Mouse (Mus musculus): ENCODE data around the gene Dpp8. TPM values are rescaled to one million over a fixed set of nuclear protein-coding genes. Genes with fewer than 3 reads are reported as not detected.

Gene Dpp8
- total and polyA plus RNA-seq, 3 experiments, result 51.8 to 62.1 TPM; not detected in 1

DNA sequence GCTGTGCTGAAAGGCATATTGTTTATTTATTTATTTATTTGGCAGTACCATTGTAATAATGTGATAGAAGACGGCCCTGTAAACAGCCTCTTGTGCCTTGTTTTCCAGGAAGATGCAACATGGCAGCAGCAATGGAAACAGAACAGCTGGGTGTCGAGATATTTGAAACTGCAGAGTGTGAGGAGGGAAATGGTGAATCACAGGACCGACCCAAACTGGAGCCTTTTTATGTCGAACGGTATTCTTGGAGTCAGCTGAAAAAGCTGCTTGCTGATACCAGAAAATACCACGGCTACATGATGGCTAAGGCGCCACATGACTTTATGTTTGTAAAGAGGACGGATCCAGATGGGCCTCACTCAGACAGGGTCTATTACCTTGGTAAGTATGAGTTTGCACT, 4.6 kb downstream of the Dpp8 start:
- Histone ChIP-seq H3K9me3 (replicated peaks; ENCODE audit: insufficient read depth, low read length) (no peaks in the 10 kb centered on the region), H3K4me1 (ENCODE audit: control insufficient read depth in 1 of 2, insufficient read depth in 2 of 2, low read length in 2 of 2) (no peaks in the 10 kb centered on the region), H3K27ac (ENCODE audit: control insufficient read depth, low read depth, low read length) (no peak overlapping the region), H3K36me3 (ENCODE audit: control insufficient read depth in 1 of 2, insufficient read depth in 2 of 2, low read length in 2 of 2) (peaks cover 13 to 28% of the 10 kb centered on the region in 2 experiments), H3K79me2 (ENCODE audit: control insufficient read depth, insufficient read depth, low read length, poor library complexity) (peaks cover 21% of the 10 kb centered on the region), H3K9ac (ENCODE audit: control insufficient read depth, low read depth, low read length, poor library complexity, severe bottlenecking) (no peak overlapping the region), H3K4me3 (ENCODE audit: control insufficient read depth in 1 of 2, insufficient read depth in 1 of 2, low read depth in 2 of 2, low read length in 2 of 2) (no peak overlapping the region), H3K27me3 (ENCODE audit: control insufficient read depth in 1 of 2, insufficient read depth in 2 of 2, low read length in 2 of 2) (no peaks in the 10 kb centered on the region)
- no peak for TF ChIP-seq JUND (IDR thresholded peaks at IDR 0.05; ENCODE audit: low read depth, low read length)
- no peak for TF ChIP-seq TAL1 (IDR thresholded peaks at IDR 0.05; ENCODE audit: low read length)
- no peak for TF ChIP-seq NELFE (IDR thresholded peaks at IDR 0.05; ENCODE audit: low read depth, low read length)
- no peak for TF ChIP-seq TCF12 (IDR thresholded peaks at IDR 0.05; ENCODE audit: low read depth, low read length)
- TF ChIP-seq POLR2AphosphoS5 (IDR thresholded peaks at IDR 0.05; ENCODE audit: borderline replicate concordance, low read depth, low read length), result no peak
- no peak for TF ChIP-seq HCFC1 (IDR thresholded peaks at IDR 0.05; ENCODE audit: low read depth, low read length)
- TF ChIP-seq USF1 (IDR thresholded peaks at IDR 0.05; ENCODE audit: low read depth, low read length), result no peak
- no peak for TF ChIP-seq SMC3 (IDR thresholded peaks at IDR 0.05; ENCODE audit: low read depth, low read length)
- no peak for TF ChIP-seq USF2 (IDR thresholded peaks at IDR 0.05; ENCODE audit: borderline replicate concordance in 1 of 2, insufficient read depth in 1 of 2, low read depth in 1 of 2, low read length in 2 of 2)
- TF ChIP-seq MEF2A (IDR thresholded peaks at IDR 0.05; ENCODE audit: extremely low read depth, insufficient replicate concordance, low read depth, low read length, poor library complexity, severe bottlenecking), result no peak
- TF ChIP-seq E2F4 (IDR thresholded peaks at IDR 0.05; ENCODE audit: borderline replicate concordance, low read depth, low read length), result no peak
- TF ChIP-seq ETS1 (IDR thresholded peaks at IDR 0.05; ENCODE audit: low read depth, low read length), result no peak
- no peak for TF ChIP-seq ZC3H11A (IDR thresholded peaks at IDR 0.05; ENCODE audit: low read depth, low read length)
- TF ChIP-seq POLR2A (IDR thresholded peaks at IDR 0.05; ENCODE audit: control insufficient read depth in 1 of 2, insufficient read depth in 1 of 2, low read depth in 1 of 2, low read length in 2 of 2, poor library complexity in 1 of 2), result no peak
- TF ChIP-seq MXI1 (IDR thresholded peaks at IDR 0.05; ENCODE audit: low read depth, low read length), result no peak
- DNase-seq (ENCODE audit: low read depth, low spot score), result no peak

- peak; percentile 62 for DNase-seq (ENCODE audit: low read depth, low spot score)
Measured at GRCm38 (mm10) chr9:65041430-65041829, 9.2 kb downstream of the Dpp8 start.

More at GRCm38 (mm10) chr9:65041430-65041829, 9.2 kb downstream of the Dpp8 start:
- no peaks in the 10 kb centered on the region for H3K27me3 ChIP-seq (ENCODE audit: control insufficient read depth in 1 of 2, insufficient read depth in 2 of 2, low read length in 2 of 2)
- H3K4me1 ChIP-seq (ENCODE audit: control insufficient read depth in 1 of 2, insufficient read depth in 2 of 2, low read length in 2 of 2), result no peaks in the 10 kb centered on the region
- no peak overlapping the region for H3K27ac ChIP-seq (ENCODE audit: control insufficient read depth, low read depth, low read length)
- no peaks in the 10 kb centered on the region for H3K9me3 ChIP-seq (replicated peaks; ENCODE audit: insufficient read depth, low read length)
- no peak overlapping the region for H3K4me3 ChIP-seq (ENCODE audit: control insufficient read depth in 1 of 2, insufficient read depth in 1 of 2, low read depth in 2 of 2, low read length in 2 of 2)
- no peak overlapping the region for H3K9ac ChIP-seq (ENCODE audit: control insufficient read depth, low read depth, low read length, poor library complexity, severe bottlenecking)
- peaks cover 0 to 59% of the 10 kb centered on the region in 2 experiments; a peak in 2 of 4 replicates for H3K36me3 ChIP-seq (ENCODE audit: control insufficient read depth in 1 of 2, insufficient read depth in 2 of 2, low read length in 2 of 2)
- peaks cover 6% of the 10 kb centered on the region; the same call in 1 of the 2 replicates for H3K79me2 ChIP-seq (ENCODE audit: control insufficient read depth, insufficient read depth, low read length, poor library complexity)
- TF ChIP-seq CTCF (IDR thresholded peaks at IDR 0.05 in 2 of 3, conservative IDR thresholded peaks at IDR 0.05 in 1 of 3; ENCODE audit: control insufficient read depth in 1 of 3, insufficient read depth in 1 of 3, low read depth in 2 of 3, low read length in 3 of 3, poor library complexity in 1 of 3, severe bottlenecking in 1 of 3) (peak; percentile 40 to 53 (median 46); a peak in 5 of 6 replicates), NELFE (IDR thresholded peaks at IDR 0.05; ENCODE audit: low read depth, low read length) (no peak)

Measured in MEL (cell line).